Mouse (Mus musculus) bone marrow, adult 2 months (tissue): ENCODE results near the gene Snx5.

Experiments used
- CTCF ChIP-seq: fragments of 200-500 bp; IDR thresholded peaks from 2 replicates; pipeline ENCODE4 v1.5.1; 2011; ENCODE audit warnings: low read length, control low read depth; ENCODE audit not compliant: control insufficient read depth, insufficient read depth
- POLR2A ChIP-seq: fragments of 200-500 bp; IDR thresholded peaks from 2 replicates; pipeline ENCODE4 v1.6.1; 2011; ENCODE audit warnings: low read depth, mild to moderate bottlenecking, control low read depth, low read length, borderline replicate concordance; ENCODE audit not compliant: control insufficient read depth

- TF ChIP-seq CTCF (no peak), POLR2A (no peak)
Observed at GRCm38 (mm10) chr2:144224351-144224750, 46.4 kb downstream of the Snx5 start.
